Mouse (Mus musculus) kidney, embryonic 15.5 days (tissue): ENCODE data around the gene Rundc1. TPM values are rescaled to one million over a fixed set of nuclear protein-coding genes. Genes with fewer than 3 reads are reported as not detected.

Experiments used
- ATAC-seq: fragments of 200-750 bp; cut with Nextera tagmentation; replicated peaks from 2 replicates; pipeline ENCODE4 v1.8.0; 2017; ENCODE audit warnings: moderate TSS enrichment; ENCODE audit not compliant: low FRiP score
- H3K27ac ChIP-seq: fragments of 300-500 bp; sonication (generic); 2 replicates; pipeline ENCODE4 v1.5.1; 2015; ENCODE audit warnings: mild to moderate bottlenecking, inconsistent platforms
- H3K27me3 ChIP-seq: fragments of 300-500 bp; sonication (generic); 2 replicates; pipeline ENCODE4 v1.6.1; 2015; ENCODE audit warnings: inconsistent platforms
- H3K36me3 ChIP-seq: fragments of 300-500 bp; sonication (generic); 2 replicates; pipeline ENCODE4 v1.6.1; 2015; ENCODE audit warnings: inconsistent platforms
- H3K4me1 ChIP-seq: fragments of 300-500 bp; sonication (generic); 2 replicates; pipeline ENCODE4 v1.6.1; 2015; ENCODE audit warnings: inconsistent platforms
- H3K4me2 ChIP-seq: fragments of 300-500 bp; sonication (generic); 2 replicates; pipeline ENCODE4 v1.6.1; 2015; ENCODE audit warnings: moderate library complexity, mild to moderate bottlenecking, inconsistent platforms
- H3K4me3 ChIP-seq: fragments of 300-500 bp; sonication (generic); replicated peaks from 2 replicates; pipeline ENCODE4 v1.5.1; 2015; ENCODE audit warnings: mild to moderate bottlenecking, inconsistent platforms
- H3K9ac ChIP-seq: fragments of 300-500 bp; sonication (generic); 2 replicates; pipeline ENCODE4 v1.6.1; 2015; ENCODE audit warnings: mild to moderate bottlenecking, inconsistent platforms
- H3K9me3 ChIP-seq: fragments of 300-500 bp; sonication (generic); replicated peaks from 2 replicates; pipeline ENCODE4 v1.6.1; 2016; ENCODE audit warnings: inconsistent platforms
- WGBS: fragments of 180-500 bp; shearing (Covaris S2); methylation state at CpG from one replicate; pipeline ENCODE4 v1.1.7; 2015; ENCODE audit warnings: mixed read lengths; 5-methylcytosine and 5-hydroxymethylcytosine counted together
- microRNA-seq: library from miRNA; unstranded; fragments of <30 nt; microRNA quantifications from one replicate; pipeline ENCODE4, GENCODE M21; 2016
- polyA plus RNA-seq: library from polyadenylated mRNA; unstranded; fragments of >200 nt; fragmentation: Nextera tagmentation; extraction: Ambion mirVana; gene quantifications from 2 replicates; pipeline ENCODE4 v1.2.1, GENCODE M21; 2015

The Rundc1 gene
- polyA plus RNA-seq, 1 experiment from 2014 or later, result 21.7 TPM

DNA sequence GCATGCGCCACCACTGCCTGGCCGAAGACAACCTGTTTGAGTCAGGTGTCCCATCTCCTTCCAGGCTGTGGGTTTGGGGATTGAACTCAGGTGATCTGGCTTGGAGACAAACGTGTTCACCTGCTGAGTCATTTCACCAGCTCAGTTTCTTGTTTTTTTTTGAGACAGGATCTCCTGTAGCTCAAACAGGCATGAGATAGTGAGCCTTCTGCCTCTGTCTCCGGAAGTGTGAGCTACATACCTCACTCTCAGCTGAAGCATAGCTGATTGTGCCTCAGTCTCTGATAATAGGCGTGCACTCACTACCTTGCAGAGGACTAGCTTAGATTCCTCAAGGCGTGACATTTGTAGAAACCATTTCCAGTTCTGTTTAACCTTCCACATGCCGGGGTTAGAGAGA, 59.9 kb downstream of the Rundc1 start:
- 0 out of 2 replicates have a peak, but pooled peaks cover 2% of the 10 kb centered on the region for H3K4me1 ChIP-seq
- peaks cover 31% of the 10 kb centered on the region for H3K36me3 ChIP-seq
- WGBS, result 85% methylated on average over 7 of the region's 7 CpGs

More for the DNA sequence above, 59.9 kb downstream of the Rundc1 start:
- H3K27me3 ChIP-seq, result no peaks in the 10 kb centered on the region
- no peak overlapping the region for H3K4me3 ChIP-seq
- ATAC-seq, result no peak
- no peak overlapping the region for H3K4me2 ChIP-seq
- H3K27ac ChIP-seq, result no peak overlapping the region
- H3K9ac ChIP-seq, result no peak overlapping the region
- no peaks in the 10 kb centered on the region for H3K9me3 ChIP-seq

Small RNA genes within 50 kb of the gene (microRNA-seq; reads per million reads assigned to microRNA genes)
- not detected for gene Mir6929

Other genes starting within 250 kb of the Rundc1 start
- 0.78 and 0.82 TPM in 2 replicates for gene Ccr10, start 249.6 kb upstream of the Rundc1 start, polyA plus RNA-seq
- 22.9 and 27.0 TPM in 2 replicates for gene Ezh1, start 198.6 kb upstream of the Rundc1 start, polyA plus RNA-seq
- 220 and 232 TPM in 2 replicates for gene Ramp2, start 179.1 kb upstream of the Rundc1 start, polyA plus RNA-seq
- 135 and 147 TPM in 2 replicates for gene Vps25, start 171.4 kb upstream of the Rundc1 start, polyA plus RNA-seq
- 25.5 and 27.2 TPM in 2 replicates for gene Wnk4, start 164.5 kb upstream of the Rundc1 start, polyA plus RNA-seq
- gene Cntd1, start 146.1 kb upstream of the Rundc1 start, polyA plus RNA-seq, result 1.6 and 3.1 TPM in 2 replicates
- 185 and 195 TPM in 2 replicates for gene Coa3, start 146.0 kb upstream of the Rundc1 start, polyA plus RNA-seq
- 162 and 166 TPM in 2 replicates for gene Becn1, start 122.8 kb upstream of the Rundc1 start, polyA plus RNA-seq
- 153 and 156 TPM in 2 replicates for gene Psme3, start 108.9 kb upstream of the Rundc1 start, polyA plus RNA-seq
- 1.7 and 2.0 TPM in 2 replicates for gene Aoc2, start 100.0 kb upstream of the Rundc1 start, polyA plus RNA-seq
- gene Aoc3, start 94.5 kb upstream of the Rundc1 start, polyA plus RNA-seq, result 0.57 and 0.97 TPM in 2 replicates
- gene G6pc, start 57.5 kb upstream of the Rundc1 start, polyA plus RNA-seq, result 1.1 and 1.2 TPM in 2 replicates
- gene Aarsd1, start 7.5 kb upstream of the Rundc1 start, polyA plus RNA-seq, result 83.0 and 87.2 TPM in 2 replicates
- gene Gm27029, start 289 bp upstream of the Rundc1 start, polyA plus RNA-seq, result 10.0 and 10.3 TPM in 2 replicates
- 12.3 and 12.6 TPM in 2 replicates for gene Ptges3l, start 248 bp downstream of the Rundc1 start, polyA plus RNA-seq
- gene Rpl27, start 17.2 kb downstream of the Rundc1 start, polyA plus RNA-seq, result 369 and 421 TPM in 2 replicates
- 13.8 and 18.8 TPM in 2 replicates for gene Ifi35, start 23.3 kb downstream of the Rundc1 start, polyA plus RNA-seq
- gene Rnd2, start 39.9 kb downstream of the Rundc1 start, polyA plus RNA-seq, result 9.0 and 11.4 TPM in 2 replicates
- gene Vat1, start 41.1 kb downstream of the Rundc1 start, polyA plus RNA-seq, result 31.8 and 37.5 TPM in 2 replicates
- 12.9 and 14.4 TPM in 2 replicates for gene Brca1, start 126.9 kb downstream of the Rundc1 start, polyA plus RNA-seq
- gene Nbr1, start 127.1 kb downstream of the Rundc1 start, polyA plus RNA-seq, result 74.8 and 76.4 TPM in 2 replicates
- gene Tmem106a, start 157.2 kb downstream of the Rundc1 start, polyA plus RNA-seq, result 5.5 and 5.8 TPM in 2 replicates
- not detected in 2 replicates for gene Gm11634, start 174.2 kb downstream of the Rundc1 start, polyA plus RNA-seq
- gene Rdm1, start 202.1 kb downstream of the Rundc1 start, polyA plus RNA-seq, result 35.5 and 41.1 TPM in 2 replicates
- gene Arl4d, start 240.5 kb downstream of the Rundc1 start, polyA plus RNA-seq, result 3.9 and 4.1 TPM in 2 replicates